Mouse (Mus musculus) cortical plate, adult 2 months (tissue): ENCODE measurements at regions not wholly inside any gene's neighbourhood (a gene's known extent, or its start where the extent isn't known, plus 50 kb on each side); places are given as distances from the start of the nearest gene placed in this dataset.

Experiments
- CTCF ChIP-seq: fragments of 200-500 bp; IDR thresholded peaks from 2 replicates; pipeline ENCODE4 v1.5.1; 2011; ENCODE audit warnings: mild to moderate bottlenecking, control low read depth, low read length; ENCODE audit not compliant: insufficient read depth; ENCODE audit errors: extremely low read depth
- POLR2A ChIP-seq: fragments of 200-500 bp; IDR thresholded peaks from 2 replicates; pipeline ENCODE4 v1.6.1; 2011; ENCODE audit warnings: mild to moderate bottlenecking, low read length, control low read depth; ENCODE audit not compliant: insufficient read depth; ENCODE audit errors: extremely low read depth

DNA sequence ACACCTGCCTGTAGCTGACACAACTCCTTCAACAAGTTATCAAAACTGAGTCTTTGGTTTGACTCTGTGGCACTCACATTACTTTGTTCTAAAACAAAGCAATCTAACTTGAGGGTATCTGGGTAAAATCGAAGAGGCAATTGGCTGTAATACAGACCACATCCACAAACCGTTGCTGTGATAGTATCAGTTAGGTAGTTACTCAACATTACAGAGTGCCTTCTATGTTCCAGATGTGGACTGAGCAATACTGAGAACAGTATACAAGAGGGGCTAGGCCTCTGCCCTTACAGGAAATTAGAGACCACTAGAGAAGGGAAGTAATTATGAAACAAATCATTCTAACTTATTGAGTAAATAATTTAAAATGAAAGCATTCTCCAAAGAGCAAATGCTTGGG, 300.5 kb downstream of the Gm10295 start:
- TF ChIP-seq POLR2A = no peak
- no peak for TF ChIP-seq CTCF
